Mouse (Mus musculus) myocyte (in vitro differentiated cells): ENCODE results near the gene Tas2r104. TPM values are rescaled to one million over a fixed set of nuclear protein-coding genes. Genes with fewer than 3 reads are reported as not detected.

Experiments used
- H3K27me3 ChIP-seq: one replicate; pipeline ENCODE4 v1.6.1; 2011; ENCODE audit not compliant: control insufficient read depth, insufficient read depth, insufficient read length
- H3K36me3 ChIP-seq: one replicate; pipeline ENCODE4 v1.6.1; 2011; ENCODE audit not compliant: control insufficient read depth, insufficient read depth
- H3K4me2 ChIP-seq: one replicate; pipeline ENCODE4 v1.6.1; 2011; ENCODE audit warnings: low read depth, control low read depth
- H3K4me3 ChIP-seq: one replicate; pipeline ENCODE4 v1.5.1; 2011; ENCODE audit warnings: mild to moderate bottlenecking, control low read depth, moderate library complexity
- H3K79me2 ChIP-seq: one replicate; pipeline ENCODE4 v1.6.1; 2011; ENCODE audit not compliant: control insufficient read depth, insufficient read depth
- H3ac ChIP-seq: one replicate; pipeline ENCODE4 v1.6.1; 2011; ENCODE audit not compliant: control insufficient read depth, insufficient read length
- CEBPB ChIP-seq: IDR thresholded peaks from 2 replicates; pipeline ENCODE4 v1.6.1; 2011; ENCODE audit warnings: mild to moderate bottlenecking, moderate library complexity; ENCODE audit not compliant: poor library complexity, insufficient read depth, severe bottlenecking
- MYOD1 ChIP-seq, 3 experiments: IDR thresholded peaks; one replicate each; pipeline ENCODE4 v1.6.1; 2011; ENCODE audit warnings: control low read depth in 2 of 3, low read depth in 2 of 3, mild to moderate bottlenecking in 2 of 3, moderate library complexity in 1 of 3; ENCODE audit not compliant: insufficient read length in 2 of 3, control insufficient read depth in 1 of 3
- MYOG ChIP-seq, 3 experiments: IDR thresholded peaks; one replicate each; pipeline ENCODE4 v1.6.1; 2011; ENCODE audit warnings: control low read depth in 2 of 3, low read depth in 2 of 3, mild to moderate bottlenecking in 2 of 3; ENCODE audit not compliant: insufficient read length in 2 of 3, control insufficient read depth in 1 of 3, insufficient read depth in 1 of 3
- POLR2AphosphoS2 ChIP-seq: IDR thresholded peaks from one replicate; pipeline ENCODE4 v1.6.1; 2011; ENCODE audit warnings: low read depth, control low read depth; ENCODE audit not compliant: insufficient read length
- REST ChIP-seq: IDR thresholded peaks from one replicate; pipeline ENCODE4 v1.6.1; 2011; ENCODE audit warnings: mild to moderate bottlenecking, control low read depth, moderate library complexity; ENCODE audit not compliant: insufficient read depth, insufficient read length
- USF1 ChIP-seq: IDR thresholded peaks from one replicate; pipeline ENCODE4 v1.6.1; 2011; ENCODE audit warnings: low read depth, mild to moderate bottlenecking, control low read depth, moderate library complexity
- polyA plus RNA-seq: library from polyadenylated mRNA; unstranded; fragments of >200 nt; fragmentation: generic; extraction: Trizol; gene quantifications from one replicate; pipeline ENCODE4 v1.2.1, GENCODE M21; 2012; ENCODE audit warnings: missing spikeins

Tas2r104 gene
- polyA plus RNA-seq, 1 experiment: not detected

- Histone ChIP-seq H3K79me2 (no peaks in the 10 kb centered on the region), H3K4me3 (no peak within 1 kb of the TSS), H3K36me3 (no peaks in the 10 kb centered on the region), H3K4me2 (no peak within 1 kb of the TSS), H3K27me3 (no peaks in the 10 kb centered on the region), H3ac (no peak within 1 kb of the TSS)
- TF ChIP-seq CEBPB (no peak), MYOG (IDR thresholded peaks at IDR 0.05; ENCODE audit: control insufficient read depth in 1 of 3, insufficient read depth in 1 of 3, insufficient read length in 2 of 3, low read depth in 2 of 3) (no peak), MYOD1 (IDR thresholded peaks at IDR 0.05; ENCODE audit: control insufficient read depth in 1 of 3, insufficient read length in 2 of 3, low read depth in 2 of 3) (no peak), POLR2AphosphoS2 (no peak), REST (no peak), USF1 (no peak)
Measured at GRCm38 (mm10) chr6:131660049-131660448, 25.5 kb downstream of the Tas2r104 start, which contains the start of gene Tas2r107. Gene Tas2r107 (minus strand): TSS chr6:131660149.

Other genes with a start within 250 kb of the Tas2r104 start
- gene 5430401F13Rik, start 199.3 kb downstream of the Tas2r104 start, polyA plus RNA-seq: not detected
- gene Gm6619, start 199.3 kb downstream of the Tas2r104 start, polyA plus RNA-seq: not detected
- gene Tas2r130, start 54.8 kb downstream of the Tas2r104 start, polyA plus RNA-seq: not detected
- not detected for gene Tas2r107, start 25.6 kb downstream of the Tas2r104 start, polyA plus RNA-seq
- not detected for gene Tas2r106, start 6.9 kb downstream of the Tas2r104 start, polyA plus RNA-seq
- not detected for gene Tas2r105, start 1.8 kb upstream of the Tas2r104 start, polyA plus RNA-seq
- gene Tas2r114, start 4.3 kb upstream of the Tas2r104 start, polyA plus RNA-seq: not detected